Mouse (Mus musculus) limb, embryonic 12.5 days (tissue): ENCODE measurements around the gene Odf3b. TPM values are rescaled to one million over a fixed set of nuclear protein-coding genes. Genes with fewer than 3 reads are reported as not detected.
A peak's percentile ranks its signal among the peaks of the same experiment; 100 is the strongest.

Experiments used
- ATAC-seq: fragments of 200-750 bp; cut with Nextera tagmentation; 2 replicates; pipeline ENCODE4 v1.8.0; 2017; ENCODE audit warnings: low read depth, moderate TSS enrichment; ENCODE audit not compliant: insufficient number of reproducible peaks, insufficient read depth, low FRiP score, low TSS enrichment
- H3K27ac ChIP-seq: fragments of 300-500 bp; sonication (generic); 2 replicates; pipeline ENCODE4 v1.5.1; 2016; ENCODE audit warnings: mild to moderate bottlenecking, moderate library complexity
- H3K27me3 ChIP-seq: fragments of 300-500 bp; sonication (generic); 2 replicates; pipeline ENCODE4 v1.6.1; 2016; ENCODE audit warnings: mild to moderate bottlenecking, moderate library complexity
- H3K36me3 ChIP-seq: fragments of 300-500 bp; sonication (generic); 2 replicates; pipeline ENCODE4 v1.6.1; 2016; ENCODE audit warnings: mild to moderate bottlenecking, moderate library complexity
- H3K4me1 ChIP-seq: fragments of 300-500 bp; sonication (generic); replicated peaks from 2 replicates; pipeline ENCODE4 v1.6.1; 2016
- H3K4me2 ChIP-seq: fragments of 300-500 bp; sonication (generic); 2 replicates; pipeline ENCODE4 v1.6.1; 2016; ENCODE audit warnings: mild to moderate bottlenecking, moderate library complexity
- H3K4me3 ChIP-seq: fragments of 300-500 bp; sonication (generic); replicated peaks from 2 replicates; pipeline ENCODE4 v1.5.1; 2016; ENCODE audit warnings: mild to moderate bottlenecking
- H3K9ac ChIP-seq: fragments of 300-500 bp; sonication (generic); replicated peaks from 2 replicates; pipeline ENCODE4 v1.6.1; 2016; ENCODE audit warnings: mild to moderate bottlenecking, moderate library complexity
- H3K9me3 ChIP-seq: fragments of 300-500 bp; sonication (generic); 2 replicates; pipeline ENCODE4 v1.6.1; 2016; ENCODE audit warnings: mild to moderate bottlenecking, moderate library complexity
- WGBS: fragments of 180-500 bp; shearing (Covaris S2); methylation state at CpG from one replicate; pipeline ENCODE4 v1.1.7; 2016; 5-methylcytosine and 5-hydroxymethylcytosine counted together
- polyA plus RNA-seq: library from polyadenylated mRNA; unstranded; fragments of >200 nt; fragmentation: Nextera tagmentation; extraction: Ambion mirVana; gene quantifications from 2 replicates; pipeline ENCODE4 v1.2.1, GENCODE M21; 2016

Odf3b gene
- polyA plus RNA-seq, 1 experiment from 2014 or later, result 0.48 TPM

DNA sequence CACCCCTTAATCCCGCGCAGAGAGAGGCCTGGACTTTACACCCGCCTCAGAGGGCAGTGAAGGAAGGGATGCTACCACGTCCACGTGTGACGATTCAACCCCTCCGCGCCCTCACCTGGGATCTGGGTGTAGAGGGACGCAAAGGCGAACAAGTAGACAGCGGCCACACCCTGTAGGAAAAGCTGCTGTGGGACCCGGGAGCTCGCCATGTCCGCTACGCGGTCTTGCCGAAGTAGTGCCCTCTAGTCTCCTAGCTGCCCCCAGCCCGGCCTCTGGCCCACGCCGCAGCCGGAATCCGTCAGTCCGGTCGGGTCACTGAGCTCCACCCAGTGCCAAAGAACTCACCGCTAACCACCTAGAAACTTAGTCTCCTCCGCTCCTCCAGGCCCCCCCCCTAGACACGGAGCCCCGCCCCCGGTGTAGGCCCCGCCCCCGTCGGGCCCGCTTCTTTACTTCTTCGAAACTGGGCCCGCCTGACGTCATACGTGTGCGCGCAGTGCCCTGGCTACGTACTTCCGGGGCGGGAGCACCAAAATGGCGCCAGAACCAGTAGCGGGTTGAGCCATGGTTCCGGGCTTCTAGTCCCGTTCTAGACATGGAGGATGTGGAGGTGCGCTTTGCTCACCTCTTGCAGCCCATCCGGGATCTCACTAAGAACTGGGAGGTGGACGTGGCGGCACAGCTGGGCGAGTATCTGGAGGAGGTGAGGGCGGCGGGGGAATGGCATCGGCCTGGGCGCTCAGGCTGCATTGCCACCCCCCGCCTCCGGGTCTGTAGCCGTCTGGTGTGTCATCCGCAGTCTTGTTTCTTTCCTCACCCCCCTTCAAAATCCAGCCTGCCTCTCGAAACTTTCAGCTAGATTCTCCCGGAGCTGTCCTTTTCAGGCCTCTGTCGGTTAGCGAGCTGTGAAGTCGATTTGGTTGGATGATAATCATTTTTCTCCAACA lies 23.6 kb downstream of the Odf3b start, which contains the start of the genes Lmf2 and Ncaph2:
Lmf2 (minus strand) TSS at position 419 of the 947 bp plus-strand sequence.
Ncaph2 (plus strand) TSS at position 479 of the 947 bp plus-strand sequence.
- peak within 1 kb of the TSS; percentile 92 for H3K27ac ChIP-seq
- H3K4me1 ChIP-seq, result peaks cover 21% of the 10 kb centered on the region
- H3K27me3 ChIP-seq, result no peaks in the 10 kb centered on the region
- H3K9ac ChIP-seq, result peak within 1 kb of the TSS; percentile 89
- H3K9me3 ChIP-seq, result no peaks in the 10 kb centered on the region
- peak; percentile 83 for ATAC-seq
- H3K4me3 ChIP-seq, result peak within 1 kb of the TSS; percentile 82
- under 1% methylated on average over 62 of the region's 64 CpGs for WGBS
- peak within 1 kb of the TSS; percentile 86 for H3K4me2 ChIP-seq
- H3K36me3 ChIP-seq, result peaks cover 50% of the 10 kb centered on the region

DNA sequence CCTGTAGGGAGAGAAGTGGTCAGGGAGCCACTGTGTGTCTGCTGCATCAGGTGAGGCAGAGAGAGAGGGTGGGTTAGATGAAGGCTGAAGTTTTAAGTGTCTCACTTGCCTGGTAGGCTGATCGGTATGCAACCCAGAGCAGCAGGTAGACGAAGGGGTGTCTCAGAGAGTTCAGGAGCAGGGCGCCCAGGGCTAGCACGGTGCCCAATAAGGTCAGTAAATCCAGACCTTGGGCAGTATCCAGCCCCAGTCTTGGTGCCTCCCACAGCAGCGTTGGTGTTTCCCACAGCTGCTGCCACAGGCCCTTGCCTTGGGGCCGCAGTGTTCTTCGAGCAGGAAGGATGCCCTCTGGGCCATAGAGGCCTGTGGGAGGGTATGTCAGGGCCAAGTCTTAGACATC lies 24.6 kb downstream of the Odf3b start:
- Histone ChIP-seq H3K27ac (no peak overlapping the region), H3K4me3 (peak overlapping the region; percentile 82), H3K36me3 (peaks cover 48% of the 10 kb centered on the region), H3K4me2 (peak overlapping the region; percentile 86), H3K9me3 (no peaks in the 10 kb centered on the region), H3K4me1 (peaks cover 21% of the 10 kb centered on the region), H3K27me3 (no peaks in the 10 kb centered on the region), H3K9ac (peak overlapping the region; percentile 89)
- no peak for ATAC-seq
- WGBS, result 83% methylated on average over 7 of the region's 7 CpGs

DNA sequence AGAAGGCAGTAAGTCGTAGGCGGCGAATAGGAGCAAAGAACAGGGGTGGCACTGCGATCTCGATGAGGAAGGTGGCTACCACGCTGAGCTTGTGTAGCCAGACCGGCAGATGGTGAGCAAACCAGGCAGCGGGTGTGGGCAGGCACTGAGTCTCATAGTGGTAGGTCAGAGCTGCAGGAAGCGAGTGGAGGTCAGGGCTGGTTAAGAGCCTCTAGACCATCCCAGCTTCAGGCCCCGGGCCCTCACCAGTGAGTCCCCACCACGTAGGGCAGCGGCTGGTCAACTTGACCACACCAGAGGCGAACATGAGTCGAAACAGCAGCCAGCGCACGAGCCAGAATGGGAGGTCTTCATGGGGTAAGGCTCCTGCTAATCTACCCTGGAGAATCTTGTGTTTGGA lies 25.2 kb downstream of the Odf3b start:
- Histone ChIP-seq H3K36me3 (peaks cover 45% of the 10 kb centered on the region), H3K9me3 (no peaks in the 10 kb centered on the region), H3K4me1 (peaks cover 21% of the 10 kb centered on the region), H3K27me3 (no peaks in the 10 kb centered on the region), H3K9ac (peak overlapping the region; percentile 89; the same call in 1 of the 2 replicates), H3K27ac (no peak overlapping the region), H3K4me2 (peak overlapping the region; percentile 86; the same call in 1 of the 2 replicates), H3K4me3 (0 out of 2 replicates have a peak overlapping the region, but pooled peaks have one; percentile 82)
- WGBS, result 95% methylated on average over 16 of the region's 16 CpGs
- no peak for ATAC-seq

DNA sequence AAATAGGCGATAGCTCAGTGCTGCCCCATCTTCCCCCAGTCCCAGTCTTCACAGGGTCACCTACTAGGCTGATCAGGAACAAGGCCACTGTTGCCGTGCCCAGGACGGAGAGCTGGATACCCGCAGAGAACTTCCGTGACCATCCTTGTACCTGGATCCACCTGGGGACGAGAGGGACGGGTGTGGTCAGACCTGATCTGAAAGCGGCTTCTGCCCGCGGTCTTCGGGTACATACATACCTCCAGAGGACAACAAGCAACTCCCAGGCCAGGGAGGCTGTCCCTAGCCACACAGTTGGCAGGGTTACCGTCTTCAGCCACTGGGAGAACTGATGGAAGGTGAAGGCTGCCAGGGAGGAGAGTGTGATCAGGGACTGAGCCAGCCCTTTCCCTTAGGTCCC lies 26.3 kb downstream of the Odf3b start:
- no peak overlapping the region for H3K4me2 ChIP-seq
- H3K36me3 ChIP-seq, result peaks cover 45% of the 10 kb centered on the region
- H3K4me1 ChIP-seq, result peaks cover 21% of the 10 kb centered on the region
- no peak overlapping the region for H3K9ac ChIP-seq
- no peak overlapping the region for H3K4me3 ChIP-seq
- no peaks in the 10 kb centered on the region for H3K9me3 ChIP-seq
- no peak for ATAC-seq
- no peaks in the 10 kb centered on the region for H3K27me3 ChIP-seq
- no peak overlapping the region for H3K27ac ChIP-seq
- 97% methylated on average over 12 of the region's 12 CpGs for WGBS

DNA sequence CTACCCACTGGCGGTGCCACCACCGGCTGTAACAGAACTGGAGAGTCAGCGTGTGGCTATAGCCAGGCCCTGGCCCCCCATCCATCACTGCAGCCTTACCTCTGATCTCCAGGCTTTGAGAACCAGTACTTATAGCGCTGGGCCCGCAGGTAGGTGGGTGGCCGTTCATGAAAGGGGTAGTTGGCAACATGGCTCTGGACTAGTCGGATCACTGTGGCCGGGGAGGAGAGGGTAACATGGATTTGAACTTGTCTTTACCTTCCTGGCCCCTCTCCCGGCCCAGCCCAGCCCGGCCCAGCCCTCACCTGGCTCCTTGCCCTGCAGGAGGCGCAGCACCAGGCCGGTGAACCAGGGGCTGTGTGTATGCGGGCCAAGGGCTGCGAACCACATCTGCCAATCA lies 27.0 kb downstream of the Odf3b start:
- ATAC-seq, result no peak
- Histone ChIP-seq H3K27me3 (no peaks in the 10 kb centered on the region), H3K9ac (no peak overlapping the region), H3K4me3 (no peak overlapping the region), H3K4me1 (peaks cover 17% of the 10 kb centered on the region), H3K4me2 (no peak overlapping the region), H3K27ac (no peak overlapping the region), H3K36me3 (peaks cover 45% of the 10 kb centered on the region), H3K9me3 (no peaks in the 10 kb centered on the region)
- 93% methylated on average over 14 of the region's 14 CpGs for WGBS

DNA sequence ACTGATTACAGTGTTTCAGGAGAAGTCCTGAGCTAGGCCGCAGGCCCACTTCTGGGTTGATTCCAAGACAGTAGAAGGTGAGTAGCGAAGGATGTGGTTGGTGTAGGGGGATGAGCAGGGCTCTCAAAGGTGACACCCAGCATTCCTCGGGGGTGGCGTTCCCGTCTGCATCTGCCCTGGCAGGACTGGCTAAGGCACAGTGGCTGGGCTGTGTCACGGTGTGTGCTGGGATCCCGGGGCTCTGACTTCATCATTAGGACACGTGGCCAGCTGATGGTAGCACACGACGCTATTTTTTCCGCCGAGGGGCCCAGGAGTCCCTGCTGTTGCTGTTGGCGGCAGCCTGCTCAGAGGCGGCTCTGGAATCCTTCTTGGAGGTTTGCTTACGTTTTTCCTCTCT lies 27.8 kb downstream of the Odf3b start:
- 89% methylated on average over 15 of the region's 15 CpGs for WGBS
- no peak for ATAC-seq
- H3K4me3 ChIP-seq, result no peak overlapping the region
- no peak overlapping the region for H3K4me2 ChIP-seq
- H3K9ac ChIP-seq, result no peak overlapping the region
- H3K27me3 ChIP-seq, result no peaks in the 10 kb centered on the region
- H3K4me1 ChIP-seq, result peaks cover 14% of the 10 kb centered on the region
- no peaks in the 10 kb centered on the region for H3K9me3 ChIP-seq
- H3K36me3 ChIP-seq, result peaks cover 45% of the 10 kb centered on the region
- no peak overlapping the region for H3K27ac ChIP-seq

DNA sequence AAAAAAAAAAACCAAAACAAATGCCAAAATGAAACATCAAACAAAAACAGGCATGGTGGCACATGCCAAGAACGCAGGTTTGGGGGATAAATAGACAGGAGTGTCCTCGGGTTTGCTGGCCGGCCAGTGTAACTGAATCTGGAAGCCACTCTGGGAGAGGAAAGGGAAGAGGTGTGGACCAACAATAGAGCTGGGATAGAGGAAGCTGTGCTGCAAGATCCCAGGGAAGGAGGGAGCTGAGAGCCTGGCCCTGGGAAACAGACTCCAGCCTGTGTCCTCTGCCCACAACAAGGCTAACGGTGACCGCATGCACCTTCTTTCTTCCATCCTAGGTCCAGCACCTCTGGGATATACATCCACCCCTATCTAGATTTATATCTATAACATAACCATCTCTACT lies 28.6 kb downstream of the Odf3b start:
- no peak overlapping the region for H3K9ac ChIP-seq
- peaks cover 45% of the 10 kb centered on the region for H3K36me3 ChIP-seq
- H3K27me3 ChIP-seq, result no peaks in the 10 kb centered on the region
- ATAC-seq, result no peak
- H3K27ac ChIP-seq, result peak overlapping the region; percentile 53; the same call in 1 of the 2 replicates
- H3K9me3 ChIP-seq, result no peaks in the 10 kb centered on the region
- no peak overlapping the region for H3K4me3 ChIP-seq
- H3K4me2 ChIP-seq, result no peak overlapping the region
- WGBS, result 84% methylated on average over 5 of the region's 5 CpGs
- H3K4me1 ChIP-seq, result peaks cover 14% of the 10 kb centered on the region

DNA sequence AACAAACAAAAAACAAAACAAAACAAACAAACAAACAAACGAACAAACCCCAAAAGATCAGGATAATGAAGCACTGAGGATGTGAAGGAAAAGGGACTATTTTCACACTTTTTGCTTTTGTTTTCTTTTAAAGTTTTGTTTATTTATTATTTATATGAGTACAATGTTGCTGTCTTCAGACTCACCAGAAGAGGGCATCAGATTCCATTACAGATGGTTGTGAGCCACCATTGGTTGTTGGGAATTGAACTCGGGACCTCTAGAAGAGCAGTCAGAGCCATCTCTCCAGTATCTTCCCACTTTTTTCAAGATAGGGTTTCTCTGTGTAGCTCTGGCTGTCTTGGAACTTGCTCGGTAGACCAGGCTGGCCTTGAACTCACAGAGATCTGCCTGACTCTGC lies 35.8 kb downstream of the Odf3b start:
- no peak overlapping the region for H3K27ac ChIP-seq
- H3K4me3 ChIP-seq, result no peak overlapping the region
- H3K36me3 ChIP-seq, result no peaks in the 10 kb centered on the region
- H3K9me3 ChIP-seq, result no peaks in the 10 kb centered on the region
- H3K9ac ChIP-seq, result no peak overlapping the region
- 85% methylated on average over 3 of the region's 3 CpGs for WGBS
- H3K4me1 ChIP-seq, result no peaks in the 10 kb centered on the region
- no peak overlapping the region for H3K4me2 ChIP-seq
- ATAC-seq, result no peak
- H3K27me3 ChIP-seq, result no peaks in the 10 kb centered on the region

DNA sequence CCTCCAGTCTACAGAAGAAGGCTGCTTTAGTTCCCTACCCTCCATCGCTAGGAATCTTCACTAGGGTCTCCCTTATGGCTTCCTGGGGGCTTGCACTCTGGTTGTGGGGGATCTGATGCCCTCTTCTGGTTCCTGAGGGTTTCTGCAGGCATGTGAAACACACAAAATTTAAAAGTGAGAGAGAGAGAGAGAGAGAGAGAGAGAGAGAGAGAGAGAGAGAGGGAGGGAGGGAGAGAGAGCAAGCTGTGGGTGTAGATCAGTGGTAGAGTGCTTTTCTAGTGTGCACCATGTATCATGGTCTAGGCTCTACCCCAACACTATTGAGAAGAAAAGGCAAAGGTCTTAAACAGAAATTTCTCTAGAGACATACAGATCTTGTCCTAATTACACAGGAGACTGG lies 37.4 kb downstream of the Odf3b start:
- no peaks in the 10 kb centered on the region for H3K4me1 ChIP-seq
- no peak overlapping the region for H3K27ac ChIP-seq
- H3K4me2 ChIP-seq, result no peak overlapping the region
- no peaks in the 10 kb centered on the region for H3K36me3 ChIP-seq
- no peak for ATAC-seq
- H3K9me3 ChIP-seq, result no peaks in the 10 kb centered on the region
- H3K4me3 ChIP-seq, result no peak overlapping the region
- no peak overlapping the region for H3K9ac ChIP-seq
- no peaks in the 10 kb centered on the region for H3K27me3 ChIP-seq
- WGBS, result 48% methylated on average over 1 of the region's 1 CpGs

DNA sequence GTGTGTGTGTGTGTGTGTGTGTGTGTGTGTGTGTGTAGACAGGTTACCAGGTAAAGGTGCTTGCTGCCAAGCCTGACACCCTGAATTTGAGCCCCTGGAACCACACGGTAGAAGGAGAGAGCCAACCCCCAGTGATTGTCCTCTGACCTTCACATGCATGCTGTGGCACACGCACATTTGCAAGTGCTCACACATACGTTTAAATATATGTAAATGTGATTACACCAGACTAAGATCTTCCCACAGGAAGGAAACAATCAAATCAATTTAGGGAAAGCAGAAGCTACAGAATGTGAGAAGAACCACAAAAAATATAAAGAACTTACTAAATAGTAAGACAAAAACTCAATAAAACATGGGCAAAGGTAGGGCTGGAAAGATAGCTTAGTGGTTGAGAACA lies 38.9 kb downstream of the Odf3b start:
- Histone ChIP-seq H3K27me3 (no peaks in the 10 kb centered on the region), H3K9me3 (no peaks in the 10 kb centered on the region), H3K9ac (no peak overlapping the region), H3K27ac (no peak overlapping the region), H3K4me1 (no peaks in the 10 kb centered on the region), H3K4me2 (no peak overlapping the region), H3K36me3 (no peaks in the 10 kb centered on the region), H3K4me3 (no peak overlapping the region)
- WGBS, result 80% methylated on average over 3 of the region's 3 CpGs
- no peak for ATAC-seq

DNA sequence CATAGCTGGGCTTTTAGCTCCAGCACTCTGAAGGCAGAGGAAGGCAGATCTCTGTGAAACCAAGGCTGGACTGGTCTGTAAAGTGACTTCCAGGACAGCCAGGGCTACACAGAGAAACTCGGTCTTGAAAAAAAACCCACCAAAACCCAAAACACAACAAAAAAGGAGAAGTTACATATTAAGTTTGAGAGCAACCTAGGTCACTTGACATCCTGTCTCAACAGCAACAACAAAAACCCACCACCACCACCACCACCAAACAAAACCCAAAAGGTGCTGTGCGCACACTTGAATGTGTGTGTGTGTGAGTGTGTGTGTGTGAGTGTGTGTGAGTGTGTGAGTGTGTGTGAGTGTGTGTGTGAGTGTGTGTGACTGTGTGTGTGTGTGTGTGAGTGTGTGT lies 39.4 kb downstream of the Odf3b start:
- H3K9me3 ChIP-seq, result no peaks in the 10 kb centered on the region
- H3K4me2 ChIP-seq, result no peak overlapping the region
- 90% methylated on average over 2 of the region's 2 CpGs for WGBS
- H3K36me3 ChIP-seq, result no peaks in the 10 kb centered on the region
- no peak overlapping the region for H3K4me3 ChIP-seq
- no peak overlapping the region for H3K9ac ChIP-seq
- no peaks in the 10 kb centered on the region for H3K4me1 ChIP-seq
- H3K27ac ChIP-seq, result no peak overlapping the region
- no peaks in the 10 kb centered on the region for H3K27me3 ChIP-seq
- no peak for ATAC-seq
